Mouse (Mus musculus): ENCODE results near the gene Cldn2.

- TF ChIP-seq CTCF (IDR thresholded peaks at IDR 0.05; ENCODE audit: low read depth, low read length) (no peak), GATA1 (IDR thresholded peaks at IDR 0.05; ENCODE audit: borderline replicate concordance, low read length) (no peak), POLR2AphosphoS5 (IDR thresholded peaks at IDR 0.05; ENCODE audit: insufficient replicate concordance, low read depth, low read length) (no peak)
Observed at GRCm38 (mm10) chrX:139813299-139814002, 12.8 kb downstream of the Cldn2 start.

All from G1E (cell line).